8 mouse cellular contexts compared by ENCODE assay signal in the genomic region with DNA sequence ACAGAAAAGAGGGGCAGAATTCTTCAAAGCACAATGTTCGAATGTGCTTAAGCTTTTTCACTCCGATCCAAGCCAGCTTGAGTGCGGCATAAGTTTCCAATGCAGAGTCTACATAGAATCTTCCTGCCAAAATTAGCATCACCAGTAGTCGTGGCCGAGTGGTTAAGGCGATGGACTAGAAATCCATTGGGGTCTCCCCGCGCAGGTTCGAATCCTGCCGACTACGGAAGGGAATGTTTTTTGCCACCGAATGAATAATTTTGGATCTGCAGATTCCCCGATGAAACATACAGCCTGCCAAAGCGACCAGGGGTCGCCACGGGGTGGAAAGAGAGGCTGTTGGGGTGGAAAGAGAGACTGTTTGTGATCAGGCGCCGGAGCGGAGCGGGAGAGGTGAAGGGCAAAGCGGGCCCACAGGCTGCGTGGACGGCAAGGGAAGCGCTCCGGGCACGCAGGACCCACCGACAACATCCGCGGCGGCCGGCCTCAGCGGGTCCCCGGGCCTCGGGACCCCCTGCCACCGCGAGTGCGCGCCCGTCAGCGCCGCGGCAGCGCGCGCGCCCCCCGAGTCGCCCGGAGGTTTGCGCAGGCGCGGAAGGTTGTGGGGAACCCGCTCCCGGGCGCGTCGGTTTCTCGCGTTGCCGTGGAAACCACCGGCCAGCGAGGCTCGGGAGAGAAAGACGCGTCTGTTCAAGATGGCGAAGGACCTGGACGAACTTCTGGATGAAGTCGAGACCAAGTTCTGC. TPM values are rescaled to one million over a fixed set of nuclear protein-coding genes. Genes with fewer than 3 reads are reported as not detected.
DNase-seq lines count a peak whose midpoint lies in the region; ATAC-seq lines count a peak whose summit lies in the region.

A gene (plus strand): TSS at position 579 of the 746 bp plus-strand sequence.

- DNase-seq in ZHBTc4 (ENCODE audit: low read depth, low spot score): peak; percentile 93
- peak; percentile 80 to 85 for DNase-seq in gastrocnemius, adult 8-10 months (ENCODE audit: low spot score in 2 of 2)
- DNase-seq in hindlimb bud, embryonic 11.5 days (ENCODE audit: extremely low spot score, low read depth, low spot score): peak; percentile 95
- DNase-seq in left cerebral cortex, adult 8-10 months (ENCODE audit: low spot score in 2 of 2): peak; percentile 88 to 96
- peak; percentile 95 to 97 for DNase-seq in right cerebral cortex, postnatal 10 days (ENCODE audit: low spot score in 2 of 2)
- DNase-seq in urinary bladder, postnatal 25 days (ENCODE audit: low spot score): peak; percentile 91

- peak within 1 kb of the TSS; percentile 99 for H3K4me3 ChIP-seq in megakaryocyte, embryonic 14.5 days (replicated peaks)

- peaks cover 24% of the 10 kb centered on the region for H3K4me1 ChIP-seq in megakaryocyte, embryonic 14.5 days

- H3K36me3 ChIP-seq in megakaryocyte, embryonic 14.5 days (replicated peaks; ENCODE audit: low read length): peaks cover 9% of the 10 kb centered on the region

- peak; percentile 74 for ATAC-seq in common myeloid progenitor, adult 5-6 weeks (replicated peaks; ENCODE audit: low read depth, poor library complexity, severe bottlenecking)

- H3K27me3 ChIP-seq in megakaryocyte, embryonic 14.5 days (replicated peaks): no peaks in the 10 kb centered on the region

- no peaks in the 10 kb centered on the region for H3K9me3 ChIP-seq in megakaryocyte, embryonic 14.5 days

RNA-seq across cellular contexts. Expression of the gene that starts here (rescaled TPM):
- 8.1 and 14.0 TPM in 2 replicates for total RNA-seq in common myeloid progenitor, adult 5-6 weeks (2017)
- total RNA-seq in gastrocnemius, adult 8-10 months (2022): 1 to 10 TPM; 2.8 to 4.7 (median 3.7) TPM
- 10 to 100 TPM; 28.6 to 38.3 (median 34.8) TPM for total RNA-seq in left cerebral cortex, adult 8-10 months (2022)
- 7.3 and 13.1 TPM in 2 replicates for polyA plus RNA-seq in megakaryocyte, embryonic 14.5 days (2012; ENCODE audit: insufficient read depth, low replicate concordance)

Comparison
In these comparisons a context has a peak if more than half of its experiments do, and no peak if none do; other contexts are left out.
1. Peak in every context shown above with its lines: DNase-seq, ATAC-seq and H3K4me3 ChIP-seq.